Comparison of ENCODE assay signal across 14 mouse cellular contexts in the genomic region with DNA sequence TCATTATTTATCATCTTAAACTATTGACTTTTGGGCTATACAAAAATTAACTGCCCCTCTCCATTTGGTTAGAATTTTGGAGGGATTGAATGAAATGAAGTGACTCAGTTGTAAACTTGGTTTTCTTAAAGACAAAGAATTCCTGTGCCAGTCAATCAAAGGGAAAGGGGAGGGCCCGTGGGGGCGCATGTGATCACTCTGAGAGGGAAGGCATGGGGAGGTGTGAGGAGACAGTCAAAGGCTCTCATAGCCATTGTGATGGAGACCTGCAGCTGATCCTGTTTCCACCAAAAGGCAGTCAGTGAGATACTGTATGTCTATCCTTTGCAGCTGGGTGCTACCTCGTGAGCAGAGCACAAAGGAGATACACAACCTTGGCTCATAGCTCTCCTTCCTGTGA.
"Had no signal": no experiment of that assay in that cellular context is flagged by ENCODE, and none has a peak within 500 bp of the region (broad histone marks: within the 10 kb centered on the region; RNA-seq: fewer than 3 reads in every experiment).

No protein-coding gene starts in this region.

- H3K4me3 ChIP-seq: liver, embryonic 12.5 days; midbrain, embryonic 12.5 days; neural tube, embryonic 13.5 days; stomach, embryonic 15.5 days had no signal

- H3K9ac ChIP-seq: liver, embryonic 12.5 days; liver, embryonic 14.5 days; lung, embryonic 14.5 days; midbrain, embryonic 12.5 days; neural tube, embryonic 13.5 days; stomach, embryonic 15.5 days had no signal

- H3K27me3 ChIP-seq: liver, embryonic 12.5 days; midbrain, embryonic 12.5 days; neural tube, embryonic 13.5 days; stomach, embryonic 15.5 days had no signal

- H3K4me2 ChIP-seq: liver, embryonic 12.5 days; lung, embryonic 14.5 days; midbrain, embryonic 12.5 days; neural tube, embryonic 13.5 days; stomach, embryonic 15.5 days had no signal

- H3K36me3 ChIP-seq: liver, embryonic 12.5 days; midbrain, embryonic 12.5 days; neural tube, embryonic 13.5 days; stomach, embryonic 15.5 days had no signal

- H3K4me1 ChIP-seq: liver, embryonic 12.5 days; stomach, embryonic 15.5 days had no signal

- H3K27ac ChIP-seq: liver, embryonic 12.5 days; liver, embryonic 14.5 days; midbrain, embryonic 12.5 days; neural tube, embryonic 13.5 days; stomach, embryonic 15.5 days; stomach, postnatal 0 days had no signal

- H3K9me3 ChIP-seq: liver, embryonic 12.5 days; midbrain, embryonic 12.5 days; neural tube, embryonic 13.5 days; stomach, embryonic 15.5 days had no signal

- ATAC-seq: liver, embryonic 12.5 days had no signal

- DNase-seq: lung, adult 18-20 months; lung, embryonic 14.5 days; lung, postnatal 10 days; lung, postnatal 4 days; right cerebral cortex, postnatal 14 days; thymus, adult 18-20 months; thymus, postnatal 14 days; thymus, postnatal 36 days had no signal
